Mouse (Mus musculus) right cerebral cortex, postnatal 36 days (tissue): ENCODE measurements around the gene Ovca2.

Source experiments
- DNase-seq, 2 experiments: peaks; one replicate each; pipeline ENCODE4 v3.0.0; 2022; ENCODE audit warnings: low spot score in 2 of 2, mixed read lengths in 1 of 2

The Ovca2 gene

DNA sequence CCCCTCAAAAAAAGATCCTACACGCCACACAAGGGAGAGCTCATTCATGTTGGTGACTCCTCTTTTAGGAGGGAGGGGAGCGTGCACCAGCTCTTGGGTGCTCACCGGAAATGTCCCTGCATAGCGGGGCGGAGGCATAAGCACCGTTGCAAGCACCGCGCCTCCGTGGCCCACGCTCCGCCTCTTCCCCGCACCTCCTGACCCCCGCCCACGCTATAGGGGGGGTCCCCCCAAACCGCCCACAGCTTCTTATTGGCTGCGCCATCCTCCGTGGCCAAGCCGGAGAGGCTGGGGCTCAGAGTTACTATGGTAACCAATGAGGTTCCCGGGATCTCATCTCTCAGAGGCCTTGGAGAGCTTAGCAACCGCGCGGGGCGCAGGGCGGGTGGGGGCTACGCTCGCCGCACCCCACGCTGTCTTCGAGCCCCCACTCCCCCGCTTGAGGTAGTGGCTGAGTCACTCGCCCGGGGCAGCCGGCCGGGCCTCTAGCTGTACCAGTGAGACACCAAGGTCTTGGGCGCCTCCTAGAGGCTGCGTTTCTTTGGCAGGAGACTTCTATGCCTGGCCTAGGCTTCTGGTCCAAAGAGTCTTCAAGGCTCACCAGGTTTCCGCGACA lies 8.4 kb downstream of the Ovca2 start:
- DNase-seq = peak; percentile 87 to 92

DNA sequence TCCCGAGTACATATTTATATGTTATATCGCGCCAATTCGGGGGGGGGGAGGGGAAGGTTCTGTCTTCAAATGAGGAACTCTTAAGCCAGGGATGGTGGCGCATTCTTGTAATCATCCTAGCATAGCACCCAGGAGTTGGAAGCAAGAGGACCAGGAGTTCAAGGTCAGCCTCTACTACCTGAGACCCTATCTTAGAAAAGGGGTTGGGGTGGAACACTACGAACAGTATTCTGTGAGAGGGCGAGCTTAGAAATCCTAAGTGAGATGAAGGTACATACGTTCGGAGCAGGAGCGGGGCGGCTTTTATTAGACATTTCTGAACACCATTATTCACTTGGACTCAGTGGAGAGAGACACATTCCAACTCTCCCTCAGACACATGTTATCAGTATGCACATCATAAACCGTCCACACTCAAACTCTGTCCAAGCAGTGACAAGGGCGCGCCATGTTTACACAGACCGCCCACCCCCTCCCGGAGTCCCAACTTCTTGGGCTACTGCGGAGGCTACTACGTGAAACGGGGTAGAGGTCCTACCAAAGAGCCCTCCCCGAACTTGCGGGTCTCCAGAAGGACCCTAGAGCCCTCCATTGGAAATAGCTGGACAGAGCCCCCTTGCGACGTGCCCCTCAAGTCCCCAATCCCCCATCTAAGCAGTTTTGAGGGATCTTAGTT lies 9.1 kb downstream of the Ovca2 start, which contains the start of gene Hic1:
Hic1 (minus strand) TSS at position 115 of the 676 bp plus-strand sequence.
- no peak for DNase-seq

DNA sequence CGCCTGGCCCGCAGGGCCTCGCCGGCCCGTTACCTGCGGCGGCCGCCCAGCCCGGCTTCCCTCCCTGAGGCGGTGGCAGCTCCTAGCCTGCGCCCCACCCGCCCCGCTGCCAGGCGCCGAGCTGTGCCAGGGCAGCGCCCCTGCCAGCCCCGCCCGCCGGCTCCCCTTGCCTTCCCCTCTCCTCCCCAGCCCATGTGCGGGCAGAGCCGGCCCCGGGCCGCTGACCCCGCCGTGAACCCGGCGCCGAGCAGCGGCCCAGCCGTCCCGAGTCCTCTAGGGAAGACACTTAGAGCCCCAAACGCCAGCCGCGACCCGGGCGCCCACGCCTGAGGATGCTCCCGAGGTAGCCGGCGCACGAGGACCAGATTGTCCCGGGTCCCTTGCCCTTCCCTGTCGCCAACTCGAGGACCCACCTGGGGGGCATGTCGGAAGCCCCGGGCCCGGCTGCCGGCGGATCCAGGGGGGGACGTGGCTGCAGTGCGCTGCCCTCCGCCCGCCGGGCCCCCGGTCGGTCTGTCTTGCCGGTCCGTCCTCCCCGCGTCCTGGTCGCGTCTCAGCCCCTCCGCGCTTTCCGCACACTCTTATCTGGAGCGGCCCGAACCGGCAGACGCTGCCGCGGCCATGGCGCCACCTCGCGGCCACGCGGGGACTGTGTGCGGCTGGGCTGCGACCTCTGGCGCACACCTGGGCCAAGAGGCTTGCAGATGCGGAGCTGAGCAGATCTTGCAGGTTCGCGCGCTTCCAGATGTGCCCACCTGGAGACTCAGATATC lies 9.9 kb downstream of the Ovca2 start:
- DNase-seq = no peak

DNA sequence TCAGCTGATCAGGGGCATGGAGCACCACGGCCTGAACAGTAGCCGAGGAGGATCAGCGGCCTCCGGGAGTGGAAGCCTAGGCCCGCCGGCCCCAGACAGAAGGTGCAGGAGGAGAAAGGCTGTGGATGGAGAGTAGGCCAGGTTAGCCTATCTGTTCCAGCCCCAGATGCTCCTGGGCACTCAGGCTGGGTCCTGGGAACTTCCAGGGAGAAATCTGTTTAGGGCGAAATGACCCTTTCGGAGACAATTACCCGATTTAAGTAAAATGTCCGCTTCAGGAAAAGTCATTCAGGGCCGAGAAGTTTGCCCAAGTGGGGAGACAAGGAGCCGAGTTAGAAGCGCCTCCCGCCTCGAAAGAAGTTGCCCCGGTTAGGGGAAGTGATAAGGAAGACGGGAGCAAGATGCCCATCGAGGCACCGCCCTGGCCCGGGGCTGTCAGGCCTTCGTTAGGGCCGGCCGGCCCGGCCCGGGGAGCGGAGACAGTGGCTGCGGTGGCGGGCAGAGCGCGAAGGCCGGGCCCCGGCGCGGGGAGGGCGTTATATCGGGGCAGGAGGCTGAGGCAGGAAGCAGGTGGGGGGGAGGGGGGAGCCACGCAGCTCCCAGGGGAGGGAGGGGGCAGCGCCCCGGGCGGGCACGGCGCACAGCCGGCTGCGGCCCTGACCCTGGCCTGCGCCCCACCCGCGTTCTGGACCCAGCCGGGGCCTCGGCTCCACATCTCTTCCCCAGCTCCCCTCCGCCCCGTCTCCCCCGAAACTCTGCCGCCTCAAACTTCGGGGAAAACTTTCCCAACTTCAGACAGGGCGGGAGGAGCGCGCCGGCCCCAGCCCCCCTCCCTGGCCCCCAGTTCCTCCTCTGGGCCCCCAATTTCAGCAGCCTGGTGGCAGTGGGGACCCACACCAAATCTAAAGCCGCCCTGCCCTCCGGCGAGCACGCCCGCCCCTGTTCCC lies 10.7 kb downstream of the Ovca2 start:
- no peak for DNase-seq

DNA sequence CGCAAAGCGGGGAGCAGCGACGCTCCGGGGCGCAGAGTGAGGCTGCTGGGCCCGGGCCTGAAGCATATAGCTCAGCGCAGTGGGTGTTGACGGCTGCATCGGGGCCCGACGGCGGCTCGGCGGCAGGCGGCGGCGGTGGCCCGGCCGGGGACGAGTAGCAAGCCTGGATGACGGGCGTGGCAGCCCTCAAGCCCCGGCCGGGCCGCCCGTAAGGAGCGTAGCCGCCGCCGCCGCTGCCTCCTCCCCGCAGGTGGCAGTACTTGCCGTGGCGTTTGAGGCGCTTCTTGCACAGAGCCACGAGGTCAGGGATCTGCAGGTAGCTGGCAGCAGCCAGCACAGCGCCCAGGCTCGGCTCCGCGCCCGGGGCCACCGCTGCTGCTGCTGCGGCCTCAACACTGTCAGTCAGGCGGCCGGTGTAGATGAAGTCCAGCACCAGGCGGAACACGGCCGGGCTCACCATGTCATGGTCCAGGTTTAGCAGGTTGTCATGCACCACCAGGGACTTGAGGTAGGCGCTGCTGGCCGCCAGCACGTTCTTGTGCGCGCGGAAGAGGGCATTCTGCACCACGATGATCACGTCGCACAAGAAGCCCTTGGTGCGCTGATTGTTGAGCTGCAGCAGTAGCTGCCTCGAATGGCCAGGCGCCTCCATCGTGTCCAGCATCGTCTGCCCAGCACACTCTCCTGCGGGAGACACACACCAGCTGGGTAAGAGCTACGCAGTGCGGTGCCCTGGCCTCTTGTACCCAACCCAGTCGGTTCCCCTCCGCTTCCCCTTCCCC lies 11.6 kb downstream of the Ovca2 start:
- DNase-seq = no peak

DNA sequence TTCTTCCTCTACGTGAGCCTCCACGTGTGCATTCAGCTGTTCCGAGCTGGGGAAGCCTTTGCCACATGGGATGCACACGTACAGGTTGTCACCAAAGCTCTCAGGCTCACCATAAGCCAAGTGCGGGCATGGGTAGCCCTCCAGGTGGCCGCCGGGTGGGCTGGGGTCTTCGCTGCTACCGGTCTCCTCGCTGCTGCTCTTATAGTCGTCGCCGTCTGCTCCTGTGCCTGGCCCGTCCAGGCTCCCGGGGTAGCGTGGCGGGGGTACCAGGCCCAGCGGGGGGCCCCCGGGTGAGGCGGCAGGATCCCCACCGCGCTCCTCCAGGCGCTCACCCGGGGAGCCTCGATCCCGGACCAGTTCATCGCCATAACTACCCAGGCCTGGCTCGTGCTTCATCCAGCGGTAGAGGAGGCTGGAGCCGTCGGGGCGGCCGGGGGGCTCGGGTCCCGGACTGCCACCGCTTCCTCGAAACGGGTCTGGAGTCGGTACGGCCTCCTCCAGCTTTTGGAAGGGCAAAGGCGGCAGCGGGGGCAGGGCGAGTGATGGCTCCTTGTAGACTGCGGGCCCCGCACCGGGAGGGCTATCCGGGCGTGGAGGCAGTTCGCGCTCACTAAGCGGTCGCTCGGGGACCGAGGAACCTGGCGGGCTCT lies 12.3 kb downstream of the Ovca2 start:
- no peak for DNase-seq

- DNase-seq = no peak
These were observed 13.0 kb downstream of the Ovca2 start for GRCm38 (mm10) chr11:75165441-75166192.

- DNase-seq = no peak
These were observed 13.9 kb downstream of the Ovca2 start for GRCm38 (mm10) chr11:75164750-75165149.

DNA sequence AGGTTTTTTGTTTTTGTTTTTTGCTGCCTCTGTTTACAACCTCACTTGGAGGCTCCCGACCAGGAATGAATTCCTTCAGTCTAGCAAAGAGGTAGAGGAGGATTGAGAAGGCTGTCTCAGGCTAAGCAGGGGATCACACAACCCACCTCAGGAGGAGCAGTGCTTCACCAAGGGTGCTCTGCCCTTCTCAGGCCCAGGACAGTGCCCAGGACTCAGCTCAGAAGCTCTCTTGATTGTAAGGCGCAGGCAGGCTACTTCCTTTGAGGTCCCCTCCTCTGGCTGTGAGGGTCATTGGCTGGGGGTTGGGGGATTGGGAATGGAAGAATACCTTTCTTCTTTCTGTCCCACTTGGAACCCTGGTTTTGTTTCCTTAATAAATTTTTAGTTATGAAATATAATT lies 14.6 kb downstream of the Ovca2 start:
- DNase-seq = no peak

DNA sequence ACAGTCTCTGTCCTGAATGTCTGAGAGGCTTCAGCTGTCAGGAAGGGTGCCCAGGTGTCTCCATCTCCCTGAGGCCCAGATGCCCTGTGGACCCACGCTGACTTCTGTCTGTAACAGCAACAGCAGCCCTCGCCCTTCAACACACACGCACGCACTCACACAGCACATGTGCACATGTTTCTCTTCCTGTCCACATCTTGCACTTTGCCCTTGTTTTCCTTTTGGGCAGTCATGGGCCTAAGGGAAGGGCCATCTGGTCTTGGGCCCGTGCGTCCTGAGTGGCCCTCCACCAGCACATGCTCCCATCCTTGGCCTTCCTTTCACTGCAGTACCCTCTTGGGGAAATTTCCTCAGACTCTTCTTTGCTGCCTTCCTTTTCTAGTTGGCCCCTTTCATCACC lies 15.3 kb downstream of the Ovca2 start:
- no peak for DNase-seq

DNA sequence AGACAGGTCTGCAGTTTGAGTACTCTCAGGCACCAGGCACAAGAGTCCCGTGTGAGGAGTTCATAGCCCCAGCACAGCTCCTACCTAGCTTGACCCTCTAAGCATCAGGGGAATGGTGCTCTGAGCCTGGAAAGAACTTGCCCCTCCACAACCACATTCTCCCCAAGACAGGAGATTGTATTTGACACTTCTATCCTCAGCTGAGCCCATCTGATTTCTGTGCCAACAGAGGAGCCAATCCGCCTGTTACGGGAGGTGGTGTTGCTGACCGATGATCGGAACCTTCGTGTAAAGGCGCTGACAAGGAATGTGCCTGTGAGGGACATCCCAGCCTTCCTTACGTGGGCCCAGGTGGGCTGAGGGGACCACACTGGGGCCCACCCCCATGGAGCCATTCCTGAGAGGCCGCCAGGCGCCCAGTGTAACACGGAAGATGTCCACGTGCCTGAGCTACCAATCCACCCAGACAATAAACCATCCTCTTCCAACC lies 16.0 kb downstream of the Ovca2 start:
- DNase-seq = no peak

DNA sequence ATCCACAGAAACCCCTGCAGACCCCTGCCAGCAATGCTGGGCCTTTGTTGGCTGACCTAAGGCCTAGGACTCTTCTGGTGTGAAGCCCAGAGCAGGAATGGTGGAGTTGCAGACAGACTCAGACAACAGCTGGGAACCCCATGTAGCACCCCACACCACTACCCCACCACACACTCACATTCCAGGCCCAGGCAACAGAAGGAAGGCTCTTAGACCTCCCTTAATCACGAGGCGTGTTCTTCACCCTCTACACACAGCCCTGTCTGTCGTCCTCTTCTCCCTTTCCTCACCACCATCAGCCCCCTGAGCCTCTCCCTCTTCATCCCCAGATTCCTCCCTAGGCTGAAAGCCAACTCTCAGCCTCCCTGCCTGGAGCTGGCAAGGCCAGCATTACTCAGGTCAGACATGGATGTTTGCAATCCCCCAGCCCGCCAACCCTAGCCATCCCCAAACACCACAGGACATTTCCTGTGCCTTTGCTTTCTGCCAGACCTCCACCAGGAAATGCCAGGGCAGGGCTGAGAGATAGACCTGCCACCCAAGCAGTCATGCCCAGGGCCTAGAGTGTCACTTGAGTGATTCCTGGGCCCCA lies 17.1 kb downstream of the Ovca2 start:
- DNase-seq = no peak

DNA sequence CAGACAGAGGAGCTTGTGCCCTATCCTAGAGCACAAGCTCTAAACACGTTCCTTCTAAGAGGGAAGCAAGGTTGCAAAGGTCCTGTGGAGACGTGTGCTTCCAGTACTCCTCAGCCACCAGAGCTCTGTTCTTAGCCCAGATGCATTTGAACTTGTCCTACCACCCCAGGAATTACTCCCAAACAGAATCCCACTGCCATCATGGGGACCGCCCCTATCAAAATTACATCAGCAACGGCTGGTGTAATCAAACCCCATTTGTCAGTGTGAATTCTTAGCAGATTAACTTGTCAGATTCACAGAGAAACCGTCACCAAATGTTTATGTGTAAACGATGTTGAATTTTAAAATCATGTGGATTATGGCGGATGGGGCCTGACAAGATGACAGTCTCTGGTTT lies 17.7 kb downstream of the Ovca2 start:
- no peak for DNase-seq

DNA sequence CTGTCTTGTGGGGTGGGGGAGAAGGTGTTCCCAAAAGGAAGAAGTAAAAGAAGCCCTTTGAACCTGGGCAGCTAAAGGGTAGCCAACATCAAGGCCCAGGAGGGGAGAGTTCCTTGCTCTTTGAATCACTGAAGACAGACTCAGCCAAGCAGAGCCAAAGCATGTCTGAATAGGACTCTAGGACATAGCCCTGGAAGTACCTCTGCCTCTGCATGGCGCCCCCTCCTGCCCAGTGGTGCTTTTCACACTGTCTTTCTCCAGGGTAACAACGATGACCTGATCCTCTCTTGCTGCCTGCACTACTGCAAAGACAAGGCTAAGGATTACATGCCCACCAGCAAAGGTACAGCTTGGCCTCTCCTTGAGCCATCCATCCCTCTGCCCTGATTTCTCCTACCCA lies 19.1 kb downstream of the Ovca2 start:
- DNase-seq = no peak

DNA sequence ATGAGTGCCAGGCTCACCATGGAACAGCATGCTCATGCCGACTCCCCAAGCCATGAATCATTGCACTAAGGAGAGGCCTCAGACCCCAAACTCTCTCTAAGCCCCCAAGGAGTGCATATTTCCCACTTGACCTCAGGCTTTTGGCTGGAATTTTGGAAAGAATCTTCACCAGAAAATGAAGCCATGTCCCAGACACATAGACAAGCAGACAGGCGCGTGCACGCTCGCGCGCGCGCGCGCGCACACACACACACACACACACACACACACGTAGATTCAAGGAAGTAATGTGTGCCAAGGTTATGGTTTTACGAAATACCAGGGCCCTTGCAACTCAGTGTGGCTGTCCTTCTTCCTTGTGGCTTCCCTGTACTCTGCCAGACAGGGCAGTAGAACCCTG lies 20.2 kb downstream of the Ovca2 start:
- no peak for DNase-seq

DNA sequence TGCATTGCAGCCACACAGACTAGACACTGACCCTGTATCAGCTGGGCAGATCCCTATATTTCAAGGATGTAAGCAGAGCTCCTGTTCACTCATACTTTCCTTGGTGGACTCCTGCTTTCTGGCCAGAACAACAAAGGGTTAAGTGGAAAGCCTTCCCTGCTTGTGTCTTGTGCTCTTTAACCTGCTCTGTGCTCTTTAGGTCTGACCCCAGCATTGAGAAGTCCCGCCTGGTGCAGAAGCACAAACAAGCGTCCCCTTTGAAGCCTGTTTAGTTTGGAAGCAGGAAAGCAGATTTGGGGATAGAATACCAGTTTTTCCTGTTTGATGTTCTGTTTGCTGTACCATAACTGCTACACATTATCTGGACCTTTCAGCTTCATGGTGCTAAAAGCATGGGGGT lies 20.7 kb downstream of the Ovca2 start:
- DNase-seq = no peak

GRCm38 (mm10) chr11:75157037-75157436 lies 21.6 kb downstream of the Ovca2 start:
- DNase-seq = no peak

DNA sequence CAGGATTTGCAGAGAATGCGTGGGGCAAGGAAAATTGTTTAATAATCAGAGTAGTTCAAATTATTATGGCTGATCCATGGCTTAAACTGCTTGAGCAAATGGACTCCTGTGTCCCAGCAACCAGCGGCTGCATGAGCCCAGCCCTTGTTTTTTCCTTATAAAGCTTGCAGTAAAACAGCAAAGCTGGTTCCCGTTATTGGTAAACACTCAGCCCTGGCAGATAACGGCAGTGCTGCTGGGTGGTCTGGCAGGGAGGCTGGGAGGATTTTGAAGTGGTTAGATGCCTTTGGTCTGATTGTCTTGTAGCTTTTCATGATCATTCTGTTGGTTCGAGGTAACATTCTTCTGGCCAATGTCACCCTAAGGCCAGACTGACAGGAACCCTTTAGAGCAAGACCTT lies 22.2 kb downstream of the Ovca2 start:
- no peak for DNase-seq

DNA sequence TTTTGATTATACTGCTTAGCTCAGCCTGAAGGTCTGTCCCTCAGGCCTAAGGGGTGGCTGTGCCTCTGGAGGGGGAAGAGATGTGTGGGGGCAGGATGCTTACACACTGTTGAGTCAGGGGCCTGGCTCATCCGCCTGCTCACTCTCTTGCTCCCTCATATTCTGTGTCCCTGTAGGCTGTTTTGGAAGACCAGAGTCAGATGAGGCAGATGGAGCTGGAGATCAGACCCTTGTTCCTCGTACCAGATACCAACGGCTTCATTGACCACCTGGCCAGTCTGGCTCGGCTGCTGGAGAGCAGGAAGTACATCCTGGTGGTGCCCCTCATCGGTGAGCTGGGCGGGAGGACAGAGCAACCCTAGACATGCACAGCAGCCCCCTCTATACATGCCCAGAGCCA lies 22.6 kb downstream of the Ovca2 start:
- DNase-seq = no peak
